Mouse (Mus musculus): ENCODE results near the gene Camta1.

- TF ChIP-seq POLR2A (IDR thresholded peaks at IDR 0.05; ENCODE audit: control insufficient read depth, extremely low read depth, insufficient read depth, low read length, poor library complexity) (no peak), CTCF (IDR thresholded peaks at IDR 0.05; ENCODE audit: borderline replicate concordance, control insufficient read depth, extremely low read depth, insufficient read depth, low read length, poor library complexity) (no peak)
Measured at GRCm38 (mm10) chr4:151492786-151493185, 368.9 kb downstream of the Camta1 start.
